Mouse (Mus musculus) midbrain, embryonic 14.5 days (tissue): ENCODE results near the gene C130050O18Rik. TPM values are rescaled to one million over a fixed set of nuclear protein-coding genes. Genes with fewer than 3 reads are reported as not detected.

Experiments used
- ATAC-seq: fragments of 200-750 bp; cut with Nextera tagmentation; 2 replicates; pipeline ENCODE4 v1.8.0; 2017; ENCODE audit warnings: moderate number of reproducible peaks, moderate library complexity; ENCODE audit not compliant: low FRiP score, low TSS enrichment
- DNase-seq: peaks from one replicate; pipeline ENCODE4 v3.0.0-alpha.2; 2015
- H3K27ac ChIP-seq: fragments of 300-500 bp; sonication (generic); replicated peaks from 2 replicates; pipeline ENCODE4 v1.5.1; 2014; ENCODE audit warnings: mild to moderate bottlenecking, low read depth, low read length, moderate library complexity
- H3K27me3 ChIP-seq: fragments of 300-500 bp; sonication (generic); 2 replicates; pipeline ENCODE4 v1.6.1; 2014; ENCODE audit warnings: low read length, control low read depth, mixed read lengths; ENCODE audit not compliant: control insufficient read depth, insufficient read depth
- H3K36me3 ChIP-seq: fragments of 300-500 bp; sonication (generic); 2 replicates; pipeline ENCODE4 v1.6.1; 2014; ENCODE audit warnings: low read length, control low read depth; ENCODE audit not compliant: control insufficient read depth, insufficient read depth
- H3K4me1 ChIP-seq: fragments of 300-500 bp; sonication (generic); 2 replicates; pipeline ENCODE4 v1.6.1; 2014; ENCODE audit warnings: mild to moderate bottlenecking, antibody characterized with exemption, low read length, control low read depth; ENCODE audit not compliant: control insufficient read depth, insufficient read depth
- H3K4me2 ChIP-seq: fragments of 300-500 bp; sonication (generic); 2 replicates; pipeline ENCODE4 v1.6.1; 2014; ENCODE audit warnings: mild to moderate bottlenecking, low read length, moderate library complexity
- H3K4me3 ChIP-seq: fragments of 300-500 bp; sonication (generic); replicated peaks from 2 replicates; pipeline ENCODE4 v1.5.1; 2014; ENCODE audit warnings: low read depth, low read length
- H3K9ac ChIP-seq: fragments of 300-500 bp; sonication (generic); replicated peaks from 2 replicates; pipeline ENCODE4 v1.6.1; 2014; ENCODE audit warnings: mild to moderate bottlenecking, low read length, moderate library complexity
- H3K9me3 ChIP-seq: fragments of 300-500 bp; sonication (generic); 2 replicates; pipeline ENCODE4 v1.6.1; 2016; ENCODE audit warnings: low read length, control low read depth, mixed read lengths; ENCODE audit not compliant: control insufficient read depth
- WGBS: fragments of 180-500 bp; shearing (Covaris S2); extraction: QIAGEN DNeasy Blood & Tissue Kit; methylation state at CpG from one replicate; pipeline ENCODE4 v1.1.7; 2014; 5-methylcytosine and 5-hydroxymethylcytosine counted together
- polyA plus RNA-seq: library from polyadenylated mRNA; unstranded; fragments of >200 nt; fragmentation: Nextera tagmentation; extraction: Ambion mirVana; gene quantifications from 2 replicates; pipeline ENCODE4 v1.2.1, GENCODE M21; 2014

The C130050O18Rik gene
- polyA plus RNA-seq, 1 experiment from 2014 or later, result 0.29 TPM

DNA sequence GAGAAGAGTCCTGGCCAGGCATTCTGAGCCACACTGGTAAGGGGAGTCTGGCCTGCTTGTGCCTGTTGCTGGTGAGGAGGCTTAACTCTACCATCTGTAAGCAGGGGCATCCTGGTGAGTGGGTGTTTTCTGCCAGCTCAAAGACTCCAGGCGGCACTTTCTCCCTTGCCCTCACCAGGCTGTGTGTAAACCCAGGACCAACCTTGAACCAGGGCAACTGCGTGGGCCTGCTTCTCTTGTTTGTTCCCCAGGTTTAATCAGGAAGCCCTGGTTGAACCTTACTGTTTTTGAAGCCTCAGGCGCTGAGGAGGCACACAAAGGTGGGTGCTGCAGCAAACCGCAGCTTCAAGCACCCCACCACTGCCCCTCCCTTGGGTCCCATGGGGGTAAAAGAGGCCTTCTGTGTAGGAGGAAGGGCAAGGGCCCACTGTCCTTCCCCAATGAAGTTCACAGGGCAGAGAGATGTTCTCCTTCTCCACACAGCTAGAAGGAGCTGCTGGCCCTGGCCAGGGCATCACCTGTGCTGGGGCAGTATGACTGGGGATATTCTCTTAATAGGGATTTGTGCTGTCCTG, 37.1 kb upstream of the C130050O18Rik start:
- ATAC-seq (no peak), DNase-seq (no peak)
- H3K9ac ChIP-seq, result no peak overlapping the region
- H3K27ac ChIP-seq, result no peak overlapping the region
- H3K4me1 ChIP-seq, result peaks cover 15% of the 10 kb centered on the region
- no peaks in the 10 kb centered on the region for H3K36me3 ChIP-seq
- H3K27me3 ChIP-seq, result no peaks in the 10 kb centered on the region
- H3K9me3 ChIP-seq, result no peaks in the 10 kb centered on the region
- H3K4me3 ChIP-seq, result no peak overlapping the region
- 92% methylated on average over 4 of the region's 4 CpGs for WGBS
- H3K4me2 ChIP-seq, result no peak overlapping the region

DNA sequence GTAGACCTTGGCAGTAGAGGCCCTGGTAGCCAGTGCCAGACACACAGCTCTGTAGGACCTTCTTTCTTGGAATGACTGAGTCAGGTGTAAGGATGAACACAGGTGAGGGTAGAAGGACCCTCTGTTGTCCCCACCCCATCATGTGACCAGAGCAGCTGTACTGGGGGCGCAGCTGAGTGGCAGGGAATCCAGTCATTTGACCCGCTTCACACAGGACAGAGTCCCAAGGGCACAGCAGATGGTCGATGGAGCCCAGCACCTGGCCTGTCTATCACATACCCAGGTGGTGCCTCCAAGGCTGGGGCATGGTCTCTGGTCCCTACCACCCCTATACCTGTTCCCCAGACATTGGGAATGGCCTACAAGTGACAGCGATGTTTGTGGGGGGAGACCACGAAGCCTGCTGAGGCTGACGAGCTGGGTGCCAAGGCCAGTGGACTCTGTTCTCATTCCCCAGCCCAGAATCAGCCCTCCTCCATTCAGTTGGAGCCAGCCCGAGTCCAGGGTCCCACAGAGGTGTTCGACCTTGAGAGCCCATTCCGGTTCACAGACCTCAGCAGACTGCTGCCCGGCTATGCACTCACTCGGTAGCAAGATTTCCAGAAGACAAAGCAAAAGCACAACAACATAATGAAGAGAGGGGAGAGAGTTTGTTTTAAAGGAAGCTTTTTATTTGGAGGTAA, 36.3 kb upstream of the C130050O18Rik start:
- Histone ChIP-seq H3K4me1 (peaks cover 15% of the 10 kb centered on the region), H3K36me3 (no peaks in the 10 kb centered on the region), H3K27ac (no peak overlapping the region), H3K27me3 (no peaks in the 10 kb centered on the region), H3K9ac (no peak overlapping the region), H3K9me3 (no peaks in the 10 kb centered on the region), H3K4me2 (no peak overlapping the region), H3K4me3 (no peak overlapping the region)
- DNase-seq (no peak), ATAC-seq (no peak)
- WGBS, result 88% methylated on average over 11 of the region's 11 CpGs

DNA sequence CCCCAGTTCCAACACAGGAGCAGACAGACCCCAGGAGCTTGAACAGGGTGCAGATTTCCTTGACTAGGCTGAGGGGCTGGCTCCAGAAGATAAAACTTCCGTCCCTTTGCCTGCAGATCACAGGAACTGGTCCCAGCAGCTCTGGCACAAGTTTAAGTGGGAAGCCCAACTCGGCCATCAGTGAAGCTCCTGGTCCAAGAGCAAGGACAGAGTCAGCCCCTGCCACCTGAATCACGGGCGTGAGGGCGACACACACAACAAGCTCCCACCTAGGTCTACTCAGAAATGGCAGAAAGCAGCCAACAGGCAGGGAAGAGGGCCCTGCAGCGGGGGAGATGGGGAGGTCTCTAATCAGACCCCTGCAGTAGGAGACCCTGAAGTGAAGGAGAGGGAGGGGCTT, 34.7 kb upstream of the C130050O18Rik start:
- 87% methylated on average over 6 of the region's 6 CpGs for WGBS

DNA sequence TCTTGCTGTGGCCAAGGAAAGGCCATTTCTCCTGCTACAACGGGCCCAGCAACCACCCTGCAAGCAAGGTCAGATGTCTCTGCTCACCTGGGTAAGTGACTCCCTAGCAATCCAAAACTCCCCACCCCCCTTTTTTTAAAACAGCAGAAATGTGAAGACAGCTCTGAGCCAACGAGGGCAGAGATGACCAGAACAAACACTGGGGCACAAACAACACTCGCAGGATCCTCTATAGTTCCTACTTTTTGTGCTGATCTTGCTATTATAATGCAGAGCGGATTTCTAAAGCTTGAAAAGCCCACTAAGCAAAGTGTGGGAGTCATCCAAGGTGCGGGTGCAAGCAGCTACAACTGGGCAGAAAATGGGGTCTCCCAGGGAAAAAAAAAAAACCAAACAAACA, 34.0 kb upstream of the C130050O18Rik start:
- Histone ChIP-seq H3K27ac (no peak overlapping the region), H3K4me2 (peak overlapping the region; percentile 87), H3K27me3 (no peaks in the 10 kb centered on the region), H3K9ac (peak overlapping the region; percentile 88; the same call in 1 of the 2 replicates), H3K4me3 (peak overlapping the region; percentile 61; the same call in 1 of the 2 replicates), H3K9me3 (no peaks in the 10 kb centered on the region), H3K36me3 (no peaks in the 10 kb centered on the region), H3K4me1 (peaks cover 15% of the 10 kb centered on the region)
- ATAC-seq (no peak), DNase-seq (no peak)
- WGBS, result 59% methylated on average over 5 of the region's 5 CpGs

More for the DNA sequence above, 34.7 kb upstream of the C130050O18Rik start:
- ATAC-seq (no peak), DNase-seq (no peak)
- no peak overlapping the region for H3K4me3 ChIP-seq
- no peak overlapping the region for H3K4me2 ChIP-seq
- H3K4me1 ChIP-seq, result peaks cover 15% of the 10 kb centered on the region
- H3K36me3 ChIP-seq, result no peaks in the 10 kb centered on the region
- no peak overlapping the region for H3K27ac ChIP-seq
- no peaks in the 10 kb centered on the region for H3K27me3 ChIP-seq
- no peaks in the 10 kb centered on the region for H3K9me3 ChIP-seq
- no peak overlapping the region for H3K9ac ChIP-seq

DNA sequence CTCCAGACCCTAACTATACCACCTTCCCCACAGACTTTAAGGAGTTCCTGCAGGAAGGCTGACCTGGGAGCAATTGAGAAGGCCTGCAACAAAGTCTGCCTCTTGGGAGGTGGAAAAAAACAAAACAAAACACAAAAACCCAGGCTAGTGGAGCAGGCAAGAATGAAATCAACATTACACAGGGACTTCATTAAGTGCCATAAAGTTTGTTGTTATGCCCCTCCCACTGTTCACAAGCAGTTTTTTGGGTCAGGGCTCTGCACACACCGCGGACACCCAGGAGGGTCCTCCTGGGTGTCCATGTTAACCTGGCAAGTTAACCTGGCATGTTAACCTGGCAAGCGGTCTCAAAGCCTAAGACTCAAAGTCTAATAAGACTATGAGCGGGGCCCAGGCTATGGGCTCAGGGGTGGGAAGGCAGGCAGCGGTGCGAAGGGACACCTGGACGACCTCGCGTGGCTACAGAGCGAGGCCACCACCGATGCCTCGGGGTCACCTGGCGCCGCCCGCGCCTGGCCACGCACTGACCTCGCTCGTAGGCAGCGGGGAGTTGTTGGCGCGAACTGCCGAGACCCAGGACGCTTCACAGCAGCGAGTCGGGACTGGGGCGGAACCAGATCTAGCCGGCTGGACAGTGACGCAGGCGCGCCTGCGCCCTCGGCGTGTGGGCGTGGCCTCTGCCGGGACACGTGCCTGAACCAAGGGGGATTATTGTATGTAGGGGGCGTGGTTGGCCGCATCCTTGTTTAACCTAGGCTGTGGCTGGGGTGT, 33.3 kb upstream of the C130050O18Rik start:
- Histone ChIP-seq H3K4me2 (peak overlapping the region; percentile 87), H3K36me3 (no peaks in the 10 kb centered on the region), H3K4me1 (peaks cover 15% of the 10 kb centered on the region), H3K9ac (peak overlapping the region; percentile 88), H3K9me3 (no peaks in the 10 kb centered on the region), H3K4me3 (peak overlapping the region; percentile 61), H3K27ac (peak overlapping the region; percentile 80), H3K27me3 (no peaks in the 10 kb centered on the region)
- ATAC-seq (peak; percentile 94), DNase-seq (peak; percentile 96)
- WGBS, result 2% methylated on average over 39 of the region's 39 CpGs

DNA sequence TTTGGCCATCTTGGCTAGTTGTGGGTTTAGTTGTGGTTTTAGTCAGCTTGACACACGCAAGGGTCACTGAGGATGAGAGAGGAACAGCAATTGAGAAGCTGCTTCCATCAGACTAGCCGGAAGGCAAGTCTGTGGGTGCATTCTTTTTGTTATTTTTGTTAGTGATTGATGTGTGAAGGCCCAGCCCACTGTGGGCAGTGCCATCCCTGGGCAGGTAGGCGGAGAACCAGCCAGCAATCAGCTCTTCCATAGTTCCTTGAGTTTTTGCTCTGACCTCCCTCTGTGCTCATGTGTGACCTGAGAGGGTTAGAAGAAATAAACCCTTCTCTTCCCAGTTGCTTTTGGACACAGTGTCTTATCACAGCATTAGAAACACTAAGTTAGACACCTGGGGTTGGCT, 32.0 kb upstream of the C130050O18Rik start:
- peaks cover 15% of the 10 kb centered on the region for H3K4me1 ChIP-seq
- no peak for ATAC-seq
- no peak for DNase-seq
- H3K9ac ChIP-seq, result no peak overlapping the region
- H3K4me3 ChIP-seq, result no peak overlapping the region
- no peak overlapping the region for H3K4me2 ChIP-seq
- H3K36me3 ChIP-seq, result no peaks in the 10 kb centered on the region
- no peaks in the 10 kb centered on the region for H3K27me3 ChIP-seq
- 79% methylated on average over 3 of the region's 3 CpGs for WGBS
- H3K9me3 ChIP-seq, result no peaks in the 10 kb centered on the region
- no peak overlapping the region for H3K27ac ChIP-seq

DNA sequence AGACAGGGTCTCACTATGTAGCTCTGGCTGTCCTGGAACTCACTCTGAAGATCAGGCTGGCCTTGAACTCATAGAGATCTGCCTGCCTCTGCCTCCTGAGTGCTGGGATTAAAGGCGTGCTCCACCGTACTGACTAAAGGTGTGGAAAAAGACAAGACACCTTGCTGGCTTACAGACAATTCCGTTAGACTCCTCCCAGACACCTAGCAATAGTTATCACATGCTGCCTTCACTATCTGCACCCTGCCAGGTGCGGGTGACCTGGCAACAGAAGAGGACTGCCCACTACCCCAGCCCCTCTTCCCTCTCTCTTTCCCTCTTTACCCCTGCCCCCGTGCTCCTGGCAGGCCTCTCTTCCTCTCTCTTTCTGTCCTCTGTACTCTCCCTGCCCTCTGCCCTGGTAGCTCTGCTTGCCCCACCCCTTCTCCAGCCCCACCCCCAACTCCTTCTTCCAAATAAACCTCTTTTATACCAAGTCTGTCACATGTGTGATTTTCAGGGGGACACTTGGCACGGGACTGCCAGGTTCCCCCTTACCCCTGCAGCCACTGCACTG, 31.1 kb upstream of the C130050O18Rik start:
- H3K27me3 ChIP-seq, result no peaks in the 10 kb centered on the region
- H3K9ac ChIP-seq, result no peak overlapping the region
- ATAC-seq (no peak), DNase-seq (no peak)
- no peak overlapping the region for H3K27ac ChIP-seq
- H3K36me3 ChIP-seq, result no peaks in the 10 kb centered on the region
- no peak overlapping the region for H3K4me3 ChIP-seq
- H3K4me2 ChIP-seq, result no peak overlapping the region
- peaks cover 15% of the 10 kb centered on the region for H3K4me1 ChIP-seq
- 82% methylated on average over 6 of the region's 6 CpGs for WGBS
- H3K9me3 ChIP-seq, result no peaks in the 10 kb centered on the region

DNA sequence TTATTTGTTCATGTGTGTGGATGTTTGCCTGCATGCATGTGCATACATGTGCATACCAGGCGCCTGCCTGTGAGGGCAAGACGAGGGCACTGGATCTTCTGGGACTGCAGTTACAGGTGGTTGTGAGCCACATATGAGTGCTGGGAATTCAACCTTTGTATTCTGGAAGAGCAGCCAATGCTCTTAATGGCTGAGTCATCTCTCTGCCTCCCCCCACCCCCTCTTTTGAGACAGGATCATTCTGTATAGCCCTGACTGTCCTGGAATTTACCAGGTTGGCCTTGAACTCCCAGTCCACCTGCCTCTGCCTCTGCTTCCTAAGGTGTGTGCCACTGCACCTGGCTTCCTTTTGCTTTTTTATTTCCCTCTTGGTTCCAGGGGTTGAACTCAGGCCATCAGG, 30.2 kb upstream of the C130050O18Rik start:
- Histone ChIP-seq H3K9ac (no peak overlapping the region), H3K9me3 (no peaks in the 10 kb centered on the region), H3K27ac (no peak overlapping the region), H3K4me1 (peaks cover 15% of the 10 kb centered on the region), H3K4me2 (no peak overlapping the region), H3K36me3 (no peaks in the 10 kb centered on the region), H3K27me3 (no peaks in the 10 kb centered on the region), H3K4me3 (no peak overlapping the region)
- no peak for DNase-seq
- WGBS, result 82% methylated on average over 2 of the region's 2 CpGs
- no peak for ATAC-seq
